ENCODE assay signal across 8 mouse cellular contexts in the genomic region with DNA sequence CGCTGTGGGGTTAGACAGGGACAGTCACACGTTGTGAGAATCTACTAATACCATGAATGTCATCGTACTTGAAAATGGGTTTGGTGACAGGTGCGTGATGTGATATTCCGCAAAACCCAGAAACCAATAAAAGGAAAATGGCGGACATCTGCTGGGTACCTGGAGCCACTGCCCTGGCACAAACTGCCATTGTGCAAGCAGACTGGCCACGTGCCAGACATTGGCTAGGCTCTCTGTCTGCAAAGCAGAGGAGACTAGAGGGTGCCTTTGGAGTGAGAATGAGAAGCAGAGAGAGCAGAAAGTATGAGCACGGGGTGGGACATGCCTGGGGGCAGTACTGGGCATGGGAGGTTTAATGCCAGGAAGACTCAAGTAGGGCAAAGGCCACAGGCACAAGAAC.
DNase-seq lines count a peak whose midpoint lies in the region; ATAC-seq and TF ChIP-seq lines count a peak whose summit lies in the region.
"Had no signal": no experiment of that assay in that cellular context is flagged by ENCODE, and none has a peak within 500 bp of the region (broad histone marks: within the 10 kb centered on the region; RNA-seq: fewer than 3 reads in every experiment).

No protein-coding gene starts in this region.

- ATAC-seq in heart, embryonic 11.5 days (replicated peaks; ENCODE audit: insufficient number of reproducible peaks, low FRiP score, low TSS enrichment): no peak
- ATAC-seq in midbrain, embryonic 16.5 days: no peak
- ATAC-seq in midbrain, embryonic 13.5 days: no peak
- ATAC-seq in lung, postnatal 0 days: no peak
- no peak for ATAC-seq in stomach, postnatal 0 days (ENCODE audit: low FRiP score, low TSS enrichment)

- H3K4me3 ChIP-seq in heart, embryonic 11.5 days (ENCODE audit: low read depth, low read length): no peak overlapping the region
- H3K4me3 ChIP-seq in midbrain, embryonic 16.5 days (ENCODE audit: low read depth, low read length): no peak overlapping the region
- H3K4me3 ChIP-seq in midbrain, embryonic 13.5 days (replicated peaks): no peak overlapping the region
- H3K4me3 ChIP-seq in lung, postnatal 0 days (ENCODE audit: low read depth, low read length): no peak overlapping the region
- no peak overlapping the region for H3K4me3 ChIP-seq in stomach, postnatal 0 days (ENCODE audit: low read depth, low read length)

- no peak overlapping the region for H3K4me2 ChIP-seq in heart, embryonic 11.5 days
- H3K4me2 ChIP-seq in midbrain, embryonic 16.5 days (ENCODE audit: low read length): no peak overlapping the region
- no peak overlapping the region for H3K4me2 ChIP-seq in midbrain, embryonic 13.5 days (replicated peaks)
- H3K4me2 ChIP-seq in lung, postnatal 0 days (replicated peaks; ENCODE audit: low read depth, low read length): no peak overlapping the region
- no peak overlapping the region for H3K4me2 ChIP-seq in stomach, postnatal 0 days (replicated peaks; ENCODE audit: low read depth)

- DNase-seq in heart, postnatal 36 days: peak; percentile 31 to 50
- peak; percentile 48 for DNase-seq in cerebellum, adult 8-10 months
- DNase-seq in lung, postnatal 0 days (ENCODE audit: low spot score): peak; percentile 25
- no peak for DNase-seq in stomach, postnatal 0 days (ENCODE audit: low spot score)
- DNase-seq: thymus, postnatal 25 days had no signal

- no peak overlapping the region for H3K27ac ChIP-seq in heart, embryonic 11.5 days (ENCODE audit: low read depth, low read length)
- peak overlapping the region; percentile 46 for H3K27ac ChIP-seq in midbrain, embryonic 16.5 days (ENCODE audit: low read length)
- H3K27ac ChIP-seq in midbrain, embryonic 13.5 days: no peak overlapping the region; the same call in 1 of the 2 replicates
- H3K27ac ChIP-seq in lung, postnatal 0 days (ENCODE audit: low read length): no peak overlapping the region
- no peak overlapping the region for H3K27ac ChIP-seq in stomach, postnatal 0 days (replicated peaks)

- H3K27me3 ChIP-seq in heart, embryonic 11.5 days (ENCODE audit: control insufficient read depth, insufficient read depth, low read length): no peaks in the 10 kb centered on the region
- H3K27me3 ChIP-seq in midbrain, embryonic 16.5 days (ENCODE audit: control insufficient read depth, insufficient read depth, low read depth, low read length): no peaks in the 10 kb centered on the region
- no peaks in the 10 kb centered on the region for H3K27me3 ChIP-seq in midbrain, embryonic 13.5 days
- H3K27me3 ChIP-seq in lung, postnatal 0 days (replicated peaks; ENCODE audit: insufficient read depth, low read length): no peaks in the 10 kb centered on the region
- H3K27me3 ChIP-seq in stomach, postnatal 0 days (ENCODE audit: control insufficient read depth, insufficient read depth, low read length): no peaks in the 10 kb centered on the region

- TF ChIP-seq CTCF in lung, postnatal 0 days (IDR thresholded peaks at IDR 0.05): no peak
- TF ChIP-seq CTCF in stomach, postnatal 0 days (IDR thresholded peaks at IDR 0.05; ENCODE audit: low read depth): no peak

- H3K4me1 ChIP-seq in heart, embryonic 11.5 days (ENCODE audit: control insufficient read depth, insufficient read depth, low read length): no peaks in the 10 kb centered on the region
- peaks cover 28% of the 10 kb centered on the region for H3K4me1 ChIP-seq in midbrain, embryonic 16.5 days (ENCODE audit: control insufficient read depth, insufficient read depth, low read length)
- H3K4me1 ChIP-seq in midbrain, embryonic 13.5 days (replicated peaks): peaks cover 54% of the 10 kb centered on the region
- H3K4me1 ChIP-seq in lung, postnatal 0 days (ENCODE audit: insufficient read depth, low read depth, low read length): no peaks in the 10 kb centered on the region
- no peaks in the 10 kb centered on the region for H3K4me1 ChIP-seq in stomach, postnatal 0 days (replicated peaks; ENCODE audit: control insufficient read depth, insufficient read depth)

- 89% methylated on average over 8 of the region's 8 CpGs for WGBS in heart, embryonic 11.5 days (ENCODE audit: insufficient replicate concordance)
- WGBS in midbrain, embryonic 16.5 days: 75% methylated on average over 8 of the region's 8 CpGs
- 83% methylated on average over 8 of the region's 8 CpGs for WGBS in midbrain, embryonic 13.5 days
- 84% methylated on average over 8 of the region's 8 CpGs for WGBS in lung, postnatal 0 days
- WGBS in stomach, postnatal 0 days: 86% methylated on average over 8 of the region's 8 CpGs

- no peak overlapping the region for H3K9ac ChIP-seq in heart, embryonic 11.5 days (ENCODE audit: low read depth, low read length)
- H3K9ac ChIP-seq in midbrain, embryonic 16.5 days (ENCODE audit: low read depth, low read length): no peak overlapping the region
- H3K9ac ChIP-seq in midbrain, embryonic 13.5 days (replicated peaks): no peak overlapping the region
- H3K9ac ChIP-seq in lung, postnatal 0 days (replicated peaks; ENCODE audit: low read depth): no peak overlapping the region
- no peak overlapping the region for H3K9ac ChIP-seq in stomach, postnatal 0 days (ENCODE audit: low read length)

- intact Hi-C loops in heart, postnatal 36 days (cut with DNase I): no loop called here

- no peaks in the 10 kb centered on the region for H3K9me3 ChIP-seq in heart, embryonic 11.5 days (replicated peaks; ENCODE audit: control insufficient read depth, low read length)
- no peaks in the 10 kb centered on the region for H3K9me3 ChIP-seq in midbrain, embryonic 16.5 days (replicated peaks; ENCODE audit: control insufficient read depth, low read length, poor library complexity, severe bottlenecking)
- H3K9me3 ChIP-seq in midbrain, embryonic 13.5 days: no peaks in the 10 kb centered on the region
- no peaks in the 10 kb centered on the region for H3K9me3 ChIP-seq in lung, postnatal 0 days (ENCODE audit: low read length)
- no peaks in the 10 kb centered on the region for H3K9me3 ChIP-seq in stomach, postnatal 0 days (ENCODE audit: control insufficient read depth, low read length)

- no peaks in the 10 kb centered on the region for H3K36me3 ChIP-seq in heart, embryonic 11.5 days (ENCODE audit: control insufficient read depth, insufficient read depth, low read length)
- no peaks in the 10 kb centered on the region for H3K36me3 ChIP-seq in midbrain, embryonic 16.5 days (ENCODE audit: control insufficient read depth, insufficient read depth, low read length)
- H3K36me3 ChIP-seq in midbrain, embryonic 13.5 days: no peaks in the 10 kb centered on the region
- H3K36me3 ChIP-seq in lung, postnatal 0 days (ENCODE audit: insufficient read depth, low read length): no peaks in the 10 kb centered on the region
- no peaks in the 10 kb centered on the region for H3K36me3 ChIP-seq in stomach, postnatal 0 days (ENCODE audit: control insufficient read depth, insufficient read depth, low read length)

- no peak for TF ChIP-seq EP300 in lung, postnatal 0 days (IDR thresholded peaks at IDR 0.05)
- TF ChIP-seq EP300 in stomach, postnatal 0 days (optimal IDR thresholded peaks at IDR 0.05): no peak
